Mouse (Mus musculus): Measurements from ENCODE around the gene Gpr179.
"Not testable (repeated sequence)": the region's sequence is repeated elsewhere in the genome, so short reads cannot be mapped to it uniquely, and the experiment has no call there.

Gpr179 gene

GRCm38 (mm10) chr11:97357663-97358062 is 5.8 kb upstream of the Gpr179 start:
- in situ Hi-C loops (cut with MboI, MseI) = not testable (repeated sequence)

GRCm38 (mm10) chr11:97355247-97355646 is 3.4 kb upstream of the Gpr179 start:
- in situ Hi-C loops (cut with MboI, MseI) = no loop called here

GRCm38 (mm10) chr11:97354646-97355045 is 2.8 kb upstream of the Gpr179 start:
- in situ Hi-C loops (cut with MboI, MseI) = no loop called here

GRCm38 (mm10) chr11:97352935-97353597 is 1.2 kb upstream of the Gpr179 start:
- in situ Hi-C loops (cut with MboI, MseI) = no loop called here

- in situ Hi-C loops (cut with MboI, MseI) = no loop called here
Measured at GRCm38 (mm10) chr11:97350035-97350434, 1.8 kb downstream of the Gpr179 start.

- in situ Hi-C loops (cut with MboI, MseI) = no loop called here
Measured at GRCm38 (mm10) chr11:97347291-97347690, 4.6 kb downstream of the Gpr179 start.

- in situ Hi-C loops (cut with MboI, MseI) = no loop called here
Measured at GRCm38 (mm10) chr11:97346383-97346782, 5.5 kb downstream of the Gpr179 start.

GRCm38 (mm10) chr11:97345446-97345845 is 6.4 kb downstream of the Gpr179 start:
- in situ Hi-C loops (cut with MboI, MseI) = no loop called here

GRCm38 (mm10) chr11:97343619-97344018 is 8.3 kb downstream of the Gpr179 start:
- in situ Hi-C loops (cut with MboI, MseI) = no loop called here

GRCm38 (mm10) chr11:97343175-97343574 is 8.7 kb downstream of the Gpr179 start:
- in situ Hi-C loops (cut with MboI, MseI) = no loop called here

- in situ Hi-C loops (cut with MboI, MseI) = no loop called here
Measured at GRCm38 (mm10) chr11:97338977-97339315, 12.9 kb downstream of the Gpr179 start.

- in situ Hi-C loops (cut with MboI, MseI) = no loop called here
Measured at GRCm38 (mm10) chr11:97338302-97338976, 13.4 kb downstream of the Gpr179 start.

GRCm38 (mm10) chr11:97337363-97337762 is 14.5 kb downstream of the Gpr179 start:
- in situ Hi-C loops (cut with MboI, MseI) = no loop called here

GRCm38 (mm10) chr11:97336751-97337345 is 15.0 kb downstream of the Gpr179 start:
- in situ Hi-C loops (cut with MboI, MseI) = no loop called here

- in situ Hi-C loops (cut with MboI, MseI) = no loop called here
Measured at GRCm38 (mm10) chr11:97336238-97336637, 15.6 kb downstream of the Gpr179 start.

GRCm38 (mm10) chr11:97334400-97334799 is 17.5 kb downstream of the Gpr179 start:
- in situ Hi-C loops (cut with MboI, MseI) = no loop called here

- in situ Hi-C loops (cut with MboI, MseI) = no loop called here
Measured at GRCm38 (mm10) chr11:97333896-97334295, 18.0 kb downstream of the Gpr179 start.

- in situ Hi-C loops (cut with MboI, MseI) = no loop called here
Measured at GRCm38 (mm10) chr11:97333044-97333443, 18.8 kb downstream of the Gpr179 start.

GRCm38 (mm10) chr11:97331231-97332190 is 20.4 kb downstream of the Gpr179 start:
- in situ Hi-C loops (cut with MboI, MseI) = no loop called here

- in situ Hi-C loops (cut with MboI, MseI) = no loop called here
Measured at GRCm38 (mm10) chr11:97330315-97330714, 21.6 kb downstream of the Gpr179 start.

GRCm38 (mm10) chr11:97328148-97328547 is 23.7 kb downstream of the Gpr179 start:
- in situ Hi-C loops (cut with MboI, MseI) = no loop called here

- in situ Hi-C loops (cut with MboI, MseI) = no loop called here
Measured at GRCm38 (mm10) chr11:97325224-97325623, 26.7 kb downstream of the Gpr179 start.
